In the genomic region with DNA sequence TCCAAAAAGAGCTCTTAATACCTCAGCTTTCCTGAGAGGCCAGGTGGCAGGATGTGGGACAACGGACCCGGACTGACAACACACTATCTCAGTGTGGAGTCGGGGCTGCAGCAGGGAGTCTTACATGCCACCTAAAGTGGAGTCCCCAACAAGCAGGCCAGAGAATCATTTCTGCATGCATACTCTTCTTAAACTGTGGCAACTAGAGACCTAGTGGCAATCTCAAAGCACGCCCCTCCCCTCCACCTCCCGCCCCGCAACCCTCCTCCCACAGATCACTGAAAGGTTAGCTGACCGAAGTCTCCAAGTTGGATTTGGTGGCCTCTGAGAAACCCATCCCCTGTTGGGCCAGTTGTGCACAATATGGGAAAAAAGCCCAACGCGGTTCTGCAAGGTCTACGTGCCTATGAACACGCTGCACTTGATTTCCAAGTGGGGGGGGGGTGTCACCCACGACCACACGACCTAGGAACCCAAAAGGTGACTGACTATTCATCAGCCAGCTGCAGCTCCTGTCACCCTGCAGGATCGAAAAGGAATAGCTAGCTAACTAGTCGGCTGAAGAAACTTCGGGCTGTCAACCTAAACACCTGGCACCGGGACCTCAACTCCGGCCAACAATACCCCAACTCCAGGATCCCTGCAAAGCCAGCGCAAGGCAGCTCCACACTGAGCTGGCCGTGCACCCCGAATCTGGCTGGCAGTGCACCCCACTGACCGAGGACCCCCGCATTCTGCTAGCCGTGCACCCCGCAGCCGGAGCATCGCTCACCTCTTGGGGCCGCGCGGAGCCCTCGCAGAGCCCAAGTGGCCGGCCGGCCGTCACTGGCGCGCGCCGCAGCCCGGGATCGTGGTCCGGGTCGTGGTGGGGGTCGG, we compare ENCODE assay signal across 8 mouse cellular contexts. TPM values are rescaled to one million over a fixed set of nuclear protein-coding genes. Genes with fewer than 3 reads are reported as not detected.
DNase-seq lines count a peak whose midpoint lies in the region; ATAC-seq and TF ChIP-seq lines count a peak whose summit lies in the region.

No protein-coding gene starts in this region.

- peak overlapping the region; percentile 88 for H3K4me2 ChIP-seq in forebrain, embryonic 13.5 days
- H3K4me2 ChIP-seq in hindbrain, postnatal 0 days (ENCODE audit: low read depth, low read length): peak overlapping the region; percentile 92
- H3K4me2 ChIP-seq in lung, embryonic 16.5 days (ENCODE audit: low read depth, low read length): peak overlapping the region; percentile 85

- H3K9ac ChIP-seq in forebrain, embryonic 13.5 days: peak overlapping the region; percentile 83
- H3K9ac ChIP-seq in hindbrain, postnatal 0 days (replicated peaks; ENCODE audit: low read length): peak overlapping the region; percentile 57
- H3K9ac ChIP-seq in lung, embryonic 16.5 days (ENCODE audit: low read length): peak overlapping the region; percentile 87

- H3K36me3 ChIP-seq in forebrain, embryonic 13.5 days (ENCODE audit: poor library complexity, severe bottlenecking): no peaks in the 10 kb centered on the region
- no peaks in the 10 kb centered on the region for H3K36me3 ChIP-seq in hindbrain, postnatal 0 days (ENCODE audit: insufficient read depth, low read length)
- H3K36me3 ChIP-seq in lung, embryonic 16.5 days (ENCODE audit: control insufficient read depth, insufficient read depth, low read length): no peaks in the 10 kb centered on the region

- TF ChIP-seq CTCF in bone marrow, adult 2 months (IDR thresholded peaks at IDR 0.05; ENCODE audit: control insufficient read depth, insufficient read depth, low read length): no peak
- peak; percentile 56 for TF ChIP-seq CTCF in hindbrain, postnatal 0 days (IDR thresholded peaks at IDR 0.05; ENCODE audit: low read depth)

- peak overlapping the region; percentile 76 for H3K4me3 ChIP-seq in bone marrow, adult 2 months (replicated peaks; ENCODE audit: control insufficient read depth, low read depth, low read length)
- peak overlapping the region; percentile 81 for H3K4me3 ChIP-seq in forebrain, embryonic 13.5 days
- H3K4me3 ChIP-seq in hindbrain, postnatal 0 days (ENCODE audit: low read length): peak overlapping the region; percentile 74
- H3K4me3 ChIP-seq in lung, embryonic 16.5 days (ENCODE audit: low read length): peak overlapping the region; percentile 86

- no peaks in the 10 kb centered on the region for H3K9me3 ChIP-seq in forebrain, embryonic 13.5 days (replicated peaks)
- H3K9me3 ChIP-seq in hindbrain, postnatal 0 days (ENCODE audit: low read length): no peaks in the 10 kb centered on the region
- H3K9me3 ChIP-seq in lung, embryonic 16.5 days (ENCODE audit: control insufficient read depth, low read length): no peaks in the 10 kb centered on the region

- ATAC-seq in forebrain, embryonic 13.5 days: peak; percentile 5; the same call in 1 of the 2 replicates
- ATAC-seq in hindbrain, postnatal 0 days: peak; percentile 1; the same call in 1 of the 2 replicates
- no peak; the same call in 1 of the 2 replicates for ATAC-seq in lung, embryonic 16.5 days (ENCODE audit: low read depth)

- peaks cover 5% of the 10 kb centered on the region; the same call in 1 of the 2 replicates for H3K4me1 ChIP-seq in bone marrow, adult 2 months (ENCODE audit: control insufficient read depth, insufficient read depth, low read length)
- H3K4me1 ChIP-seq in forebrain, embryonic 13.5 days: peaks cover 11% of the 10 kb centered on the region; the same call in 1 of the 2 replicates
- no peaks in the 10 kb centered on the region for H3K4me1 ChIP-seq in hindbrain, postnatal 0 days (ENCODE audit: insufficient read depth, low read length)
- peaks cover 8% of the 10 kb centered on the region for H3K4me1 ChIP-seq in lung, embryonic 16.5 days (replicated peaks; ENCODE audit: control insufficient read depth, insufficient read depth, low read length)

- peak overlapping the region; percentile 88 for H3K27ac ChIP-seq in bone marrow, adult 2 months (ENCODE audit: control insufficient read depth, insufficient read depth, low read depth, low read length, poor library complexity)
- peak overlapping the region; percentile 58 for H3K27ac ChIP-seq in forebrain, embryonic 13.5 days
- H3K27ac ChIP-seq in hindbrain, postnatal 0 days: peak overlapping the region; percentile 60
- H3K27ac ChIP-seq in lung, embryonic 16.5 days (ENCODE audit: low read length): peak overlapping the region; percentile 73

- WGBS in bone marrow, adult 2 months: under 1% methylated on average over 43 of the region's 43 CpGs
- WGBS in forebrain, embryonic 13.5 days: under 1% methylated on average over 43 of the region's 43 CpGs
- WGBS in hindbrain, postnatal 0 days: 2% methylated on average over 43 of the region's 43 CpGs
- 0% methylated on average over 43 of the region's 43 CpGs for WGBS in lung, embryonic 16.5 days

- TF ChIP-seq POLR2A in bone marrow, adult 2 months (IDR thresholded peaks at IDR 0.05; ENCODE audit: borderline replicate concordance, control insufficient read depth, low read depth, low read length): no peak

- peak; percentile 9 for DNase-seq in urinary bladder, postnatal 14 days (ENCODE audit: low spot score)
- no peak for DNase-seq in urinary bladder, postnatal 4 days (ENCODE audit: low spot score in 2 of 2)
- peak; percentile 33 for DNase-seq in hindbrain, postnatal 0 days (ENCODE audit: low spot score)
- DNase-seq in retina, postnatal 7 days (ENCODE audit: low read depth, low spot score): peak; percentile 20
- no peak for DNase-seq in c-Kit-positive CD71-positive TER-119-positive erythroid progenitor cells, embryonic 14.5 days (ENCODE audit: low spot score)

- H3K27me3 ChIP-seq in forebrain, embryonic 13.5 days: 0 out of 2 replicates have a peak, but pooled peaks cover 12% of the 10 kb centered on the region
- no peaks in the 10 kb centered on the region for H3K27me3 ChIP-seq in hindbrain, postnatal 0 days (ENCODE audit: insufficient read depth, low read length)
- H3K27me3 ChIP-seq in lung, embryonic 16.5 days (ENCODE audit: control insufficient read depth, insufficient read depth, low read depth, low read length): no peaks in the 10 kb centered on the region

RNA-seq across cellular contexts. Expression of a gene that starts 0.8 kb away (rescaled TPM):
- polyA plus RNA-seq in bone marrow, adult 2 months (2011; ENCODE audit: insufficient read depth, insufficient read length, low replicate concordance, missing spikeins): 2.0 and 3.9 TPM in 2 replicates
- 1.3 TPM in 2 replicates for polyA plus RNA-seq in forebrain, embryonic 13.5 days (2015; fragmentation: Nextera tagmentation; extraction: Ambion mirVana)
- total RNA-seq in hindbrain, postnatal 0 days (2014; rRNA removed): 1.6 and 2.4 TPM in 2 replicates
- 1.1 TPM in 2 replicates for polyA plus RNA-seq in hindbrain, postnatal 0 days (2015; fragmentation: Nextera tagmentation; extraction: Ambion mirVana)
- polyA plus RNA-seq in lung, embryonic 16.5 days (2015; fragmentation: Nextera tagmentation; extraction: Ambion mirVana): 2.1 and 2.9 TPM in 2 replicates

Comparison
In these comparisons a context has a peak if more than half of its experiments do, and no peak if none do; other contexts are left out.
1. DNase-seq: peak in urinary bladder, postnatal 14 days (single experiment), hindbrain, postnatal 0 days (single experiment) and retina, postnatal 7 days (single experiment); none in urinary bladder, postnatal 4 days (0 of 2) and c-Kit-positive CD71-positive TER-119-positive erythroid progenitor cells, embryonic 14.5 days (single experiment).
2. Peak in every context shown above with its lines, with median percentiles within 50 percentile points of each other: H3K27ac ChIP-seq, H3K4me3 ChIP-seq, H3K4me2 ChIP-seq and H3K9ac ChIP-seq.